Mouse (Mus musculus) ES-E14 (cell line): ENCODE data around the gene Il4i1.

Experiments
- CHD2 ChIP-seq: IDR thresholded peaks from 2 replicates; pipeline ENCODE4 v1.6.1; 2014; ENCODE audit warnings: mild to moderate bottlenecking, low read depth, low read length, inconsistent platforms
- HCFC1 ChIP-seq: IDR thresholded peaks from 2 replicates; pipeline ENCODE4 v1.6.1; 2012; ENCODE audit warnings: low read length, inconsistent platforms, borderline replicate concordance; ENCODE audit not compliant: insufficient read depth
- MAFK ChIP-seq: IDR thresholded peaks from 2 replicates; pipeline ENCODE4 v1.6.1; 2014; ENCODE audit warnings: mild to moderate bottlenecking, low read depth, low read length, inconsistent platforms; ENCODE audit not compliant: insufficient read depth
- ZC3H11A ChIP-seq: IDR thresholded peaks from 2 replicates; pipeline ENCODE4 v1.6.1; 2012; ENCODE audit warnings: low read depth, mild to moderate bottlenecking, inconsistent platforms, low read length, borderline replicate concordance
- ZNF384 ChIP-seq: IDR thresholded peaks from 2 replicates; pipeline ENCODE4 v1.6.1; 2012; ENCODE audit warnings: low read depth, low read length, inconsistent platforms

- TF ChIP-seq CHD2, result no peak
- no peak for TF ChIP-seq ZNF384
- TF ChIP-seq ZC3H11A, result no peak
- no peak for TF ChIP-seq HCFC1
- no peak for TF ChIP-seq MAFK
These were observed 66.8 kb downstream of the Il4i1 start for GRCm38 (mm10) chr7:44883036-44883435.
